Mouse (Mus musculus) bone marrow, adult 2 months (tissue): ENCODE measurements around the gene Bad.

Source experiments
- CTCF ChIP-seq: fragments of 200-500 bp; IDR thresholded peaks from 2 replicates; pipeline ENCODE4 v1.5.1; 2011; ENCODE audit warnings: low read length, control low read depth; ENCODE audit not compliant: control insufficient read depth, insufficient read depth
- POLR2A ChIP-seq: fragments of 200-500 bp; IDR thresholded peaks from 2 replicates; pipeline ENCODE4 v1.6.1; 2011; ENCODE audit warnings: low read depth, mild to moderate bottlenecking, control low read depth, low read length, borderline replicate concordance; ENCODE audit not compliant: control insufficient read depth

DNA sequence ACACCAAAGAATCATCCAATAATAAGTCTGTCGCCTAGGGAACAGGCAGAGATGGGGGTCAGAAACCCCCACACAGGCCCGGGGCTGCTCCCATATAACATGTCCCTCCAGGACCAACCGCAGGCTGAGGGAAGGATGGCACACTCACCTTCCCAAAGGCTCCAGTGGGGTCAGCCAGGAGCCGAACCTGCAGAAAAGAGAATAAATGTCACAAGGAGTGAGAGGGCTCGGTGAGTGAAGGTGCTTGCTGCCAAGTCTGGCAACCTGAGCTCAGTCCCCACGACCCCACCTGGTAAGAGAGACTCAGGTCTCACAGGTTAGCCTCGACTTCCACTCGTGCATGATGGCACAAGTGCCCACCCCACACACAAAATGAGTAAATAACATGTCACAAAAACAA lies 34.6 kb upstream of the Bad start:
- TF ChIP-seq CTCF (no peak), POLR2A (no peak)
